Mouse (Mus musculus) layer of hippocampus, postnatal 14 days (tissue): ENCODE data around the gene Olfr447. TPM values are rescaled to one million over a fixed set of nuclear protein-coding genes. Genes with fewer than 3 reads are reported as not detected.

Experiments used
- DNase-seq, 2 experiments: peaks; one replicate each; pipeline ENCODE4 v3.0.0; 2021 to 2022; ENCODE audit warnings: low spot score in 2 of 2, mixed read lengths in 1 of 2
- long read RNA-seq, 2 experiments: library from polyadenylated mRNA; stranded (forward); transcript quantifications; one replicate each; pipeline ENCODE4 v2.0.0; 2021
- total RNA-seq, 2 experiments: library from RNA; stranded (reverse); gene quantifications; 2 replicates each; pipeline ENCODE4 v1.2.3; 2021

Olfr447 gene
- not detected for total RNA-seq
- long read RNA-seq, experiment 1 = 0 reads
- long read RNA-seq, experiment 2 = 0 reads

- no peak for DNase-seq
Observed at GRCm38 (mm10) chr6:42908578-42908977, at the start of gene Olfr447. Olfr447 (plus strand) TSS chr6:42908878.

GRCm38 (mm10) chr6:42860222-42860819 lies 48.4 kb upstream of the Olfr447 start:
- peak; percentile 7 to 85 for DNase-seq

- no peak for DNase-seq
Observed at GRCm38 (mm10) chr6:42869695-42870094, 39.0 kb upstream of the Olfr447 start.

GRCm38 (mm10) chr6:42876323-42876722 lies 32.4 kb upstream of the Olfr447 start:
- DNase-seq = no peak

DNA sequence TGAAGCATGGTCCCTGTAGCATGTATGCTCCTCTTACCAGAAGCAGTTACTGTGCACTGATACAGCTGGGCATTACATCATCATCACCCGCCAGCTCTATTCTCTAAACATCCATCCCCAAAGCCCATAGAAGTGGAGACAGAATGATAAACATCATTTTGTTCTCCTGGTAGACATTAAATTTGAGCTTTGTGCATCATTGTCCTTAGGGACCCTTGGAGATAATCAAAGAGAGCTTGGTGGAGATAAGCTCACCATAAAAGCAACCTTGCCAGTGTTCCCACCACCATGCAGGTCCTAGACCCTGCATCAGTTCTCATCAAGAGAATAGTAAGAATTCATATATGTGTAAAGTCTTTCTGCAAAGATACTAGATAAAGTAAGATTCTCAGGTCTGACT lies 18.5 kb upstream of the Olfr447 start, which contains the start of gene Olfr448:
Gene Olfr448 (plus strand): TSS at position 301 of the 400 bp plus-strand sequence.
- DNase-seq = no peak

DNA sequence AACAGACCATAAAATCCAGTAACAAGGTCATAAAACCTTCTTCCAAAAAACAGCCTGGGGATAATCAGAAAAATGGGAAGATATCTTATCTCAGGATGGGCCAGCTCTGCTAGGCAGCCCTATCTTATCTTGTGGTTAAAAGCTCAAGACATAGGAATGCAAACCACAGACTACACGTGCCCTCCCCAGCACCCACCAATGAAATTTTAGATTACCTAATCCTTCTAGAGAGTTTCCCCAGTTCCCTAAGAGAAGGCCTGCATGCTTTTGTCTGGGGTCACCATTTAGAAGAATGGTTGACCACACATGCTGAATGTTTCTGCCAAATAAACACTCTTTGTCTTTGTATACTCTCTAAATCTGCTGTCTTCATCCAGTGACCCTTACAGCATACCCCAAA lies 8.3 kb upstream of the Olfr447 start:
- DNase-seq = no peak

DNA sequence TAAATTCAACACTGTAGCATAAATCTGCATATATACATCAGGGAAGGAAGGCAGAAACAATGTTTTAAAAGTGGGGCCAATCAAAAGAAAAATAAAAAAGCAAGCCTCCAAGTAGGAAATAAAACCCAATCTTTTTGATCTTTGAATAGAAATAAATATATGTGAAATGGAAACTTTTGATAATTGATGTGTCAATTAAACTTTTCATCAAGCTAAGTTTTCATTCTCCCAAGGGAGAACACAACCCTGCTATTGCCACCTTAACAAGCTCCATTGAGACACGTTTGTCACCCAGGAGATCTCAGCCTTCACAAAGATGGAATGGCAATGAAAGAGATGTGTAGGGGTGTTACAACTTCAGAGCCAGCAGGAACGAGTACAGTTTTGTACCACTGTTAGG lies 12.4 kb downstream of the Olfr447 start, which contains the start of gene Olfr446:
Gene Olfr446 (plus strand): TSS at position 301 of the 400 bp plus-strand sequence.
- DNase-seq = no peak

GRCm38 (mm10) chr6:42948767-42949166 lies 40.1 kb downstream of the Olfr447 start, which contains the start of gene Olfr444:
Olfr444 (plus strand) TSS chr6:42949067.
- no peak for DNase-seq

Other genes starting within 250 kb of the Olfr447 start
- gene Tcaf1, start 198.8 kb upstream of the Olfr447 start, total RNA-seq = 100 to 1,000 TPM; 210 to 212 TPM
- gene Olfr453, start 169.5 kb upstream of the Olfr447 start, total RNA-seq = not detected
- not detected for gene Olfr38, start 152.5 kb upstream of the Olfr447 start, total RNA-seq
- not detected for gene Olfr452, start 123.8 kb upstream of the Olfr447 start, total RNA-seq
- gene Olfr450, start 96.9 kb upstream of the Olfr447 start, total RNA-seq = not detected
- not detected for gene Olfr449, start 74.5 kb upstream of the Olfr447 start, total RNA-seq
- gene Olfr448, start 18.4 kb upstream of the Olfr447 start, total RNA-seq = not detected
- not detected for gene Olfr446, start 12.5 kb downstream of the Olfr447 start, total RNA-seq
- gene Olfr444, start 40.2 kb downstream of the Olfr447 start, total RNA-seq = not detected
- gene Olfr441, start 197.5 kb downstream of the Olfr447 start, total RNA-seq = not detected
- gene Olfr237-ps1, start 237.7 kb downstream of the Olfr447 start, total RNA-seq = not detected